Mouse (Mus musculus): Measurements from ENCODE around the gene Mbnl1. TPM values are rescaled to one million over a fixed set of nuclear protein-coding genes. Genes with fewer than 3 reads are reported as not detected.
A peak's percentile ranks its signal among the peaks of the same experiment; 100 is the strongest.

Gene Mbnl1
- polyA plus RNA-seq, 1 experiment from 2014 or later, result 113 TPM

DNA sequence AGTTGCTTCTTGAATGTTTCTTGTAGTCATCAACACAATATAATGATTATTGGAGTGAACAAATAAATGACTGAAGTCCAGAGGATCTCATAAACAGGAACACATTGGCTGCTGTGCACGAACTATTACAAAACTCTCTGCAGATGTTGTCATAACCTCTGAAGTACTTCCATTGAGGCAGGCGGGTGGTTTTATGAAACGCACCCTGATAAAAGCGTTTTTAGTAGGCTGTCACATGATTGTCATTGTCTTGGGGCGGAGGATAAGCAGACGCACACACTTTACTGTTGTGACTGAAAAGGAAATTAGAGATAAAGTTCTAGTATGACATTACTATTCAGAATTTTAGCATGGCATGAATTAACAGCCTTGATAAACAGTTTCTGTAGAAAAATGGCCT, 131.6 kb downstream of the Mbnl1 start:
- Histone ChIP-seq H3K36me3 (ENCODE audit: control insufficient read depth, insufficient read depth, low read length) (peaks cover 10% of the 10 kb centered on the region; the same call in 1 of the 2 replicates), H3K27me3 (replicated peaks; ENCODE audit: control insufficient read depth, insufficient read depth, low read length) (no peaks in the 10 kb centered on the region), H3K4me3 (ENCODE audit: low read depth, low read length) (no peak overlapping the region), H3K9me3 (ENCODE audit: control insufficient read depth, low read length) (no peaks in the 10 kb centered on the region), H3K4me1 (ENCODE audit: control insufficient read depth, insufficient read depth, low read length) (no peaks in the 10 kb centered on the region), H3K4me2 (ENCODE audit: low read depth, low read length) (no peak overlapping the region), H3K27ac (replicated peaks; ENCODE audit: low read depth, low read length) (no peak overlapping the region), H3K9ac (ENCODE audit: low read depth, low read length) (no peak overlapping the region)
- ATAC-seq (ENCODE audit: low read depth) (no peak), DNase-seq (ENCODE audit: low spot score) (no peak)
- WGBS, result 74% methylated on average over 6 of the region's 6 CpGs

DNA sequence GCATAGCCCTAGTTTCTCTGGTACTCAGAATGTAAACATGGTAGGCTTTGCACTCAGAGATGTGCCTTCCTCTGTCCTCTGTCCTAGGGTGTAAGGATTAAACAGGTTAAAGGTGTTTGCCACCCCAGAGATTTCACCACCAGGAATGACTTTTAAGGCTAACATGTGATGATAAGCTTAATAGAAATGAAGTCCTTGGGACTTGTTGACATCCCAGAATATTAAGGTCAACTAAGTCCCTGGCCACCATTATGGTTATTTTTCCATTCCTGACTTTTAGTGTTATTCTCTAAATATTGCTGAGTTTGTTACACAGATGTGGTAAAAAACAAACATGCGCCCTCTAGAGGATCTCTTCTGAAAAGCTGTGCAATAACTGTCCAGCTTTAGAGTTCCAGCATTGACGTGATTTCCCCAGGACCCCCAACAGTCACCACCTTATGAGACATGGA, 136.3 kb downstream of the Mbnl1 start:
- Histone ChIP-seq H3K27me3 (replicated peaks; ENCODE audit: control insufficient read depth, insufficient read depth, low read length) (no peaks in the 10 kb centered on the region), H3K4me2 (ENCODE audit: low read depth, low read length) (no peak overlapping the region), H3K9me3 (ENCODE audit: control insufficient read depth, low read length) (no peaks in the 10 kb centered on the region), H3K4me1 (ENCODE audit: control insufficient read depth, insufficient read depth, low read length) (no peaks in the 10 kb centered on the region), H3K27ac (replicated peaks; ENCODE audit: low read depth, low read length) (no peak overlapping the region), H3K36me3 (ENCODE audit: control insufficient read depth, insufficient read depth, low read length) (peaks cover 17% of the 10 kb centered on the region), H3K9ac (ENCODE audit: low read depth, low read length) (no peak overlapping the region), H3K4me3 (ENCODE audit: low read depth, low read length) (no peak overlapping the region)
- peak; percentile 74 for DNase-seq (ENCODE audit: low spot score)
- WGBS, result 8% methylated on average over 2 of the region's 2 CpGs
- no peak for ATAC-seq (ENCODE audit: low read depth)

- H3K4me2 ChIP-seq (ENCODE audit: low read depth, low read length), result no peak overlapping the region
- no peaks in the 10 kb centered on the region for H3K4me1 ChIP-seq (ENCODE audit: control insufficient read depth, insufficient read depth, low read length)
- WGBS, result 14% methylated on average over 2 of the region's 2 CpGs
- peaks cover 18% of the 10 kb centered on the region for H3K36me3 ChIP-seq (ENCODE audit: control insufficient read depth, insufficient read depth, low read length)
- H3K27ac ChIP-seq (replicated peaks; ENCODE audit: low read depth, low read length), result no peak overlapping the region
- no peak overlapping the region for H3K4me3 ChIP-seq (ENCODE audit: low read depth, low read length)
- ATAC-seq (ENCODE audit: low read depth), result no peak
- no peaks in the 10 kb centered on the region for H3K27me3 ChIP-seq (replicated peaks; ENCODE audit: control insufficient read depth, insufficient read depth, low read length)
- no peak overlapping the region for H3K9ac ChIP-seq (ENCODE audit: low read depth, low read length)
- DNase-seq (ENCODE audit: low spot score), result peak; percentile 76
- no peaks in the 10 kb centered on the region for H3K9me3 ChIP-seq (ENCODE audit: control insufficient read depth, low read length)
Observed at GRCm38 (mm10) chr3:60611839-60612238, 139.2 kb downstream of the Mbnl1 start.

- peaks cover 18% of the 10 kb centered on the region for H3K36me3 ChIP-seq (ENCODE audit: control insufficient read depth, insufficient read depth, low read length)
- H3K27me3 ChIP-seq (replicated peaks; ENCODE audit: control insufficient read depth, insufficient read depth, low read length), result no peaks in the 10 kb centered on the region
- H3K4me2 ChIP-seq (ENCODE audit: low read depth, low read length), result no peak overlapping the region
- DNase-seq (ENCODE audit: low spot score), result no peak
- H3K9ac ChIP-seq (ENCODE audit: low read depth, low read length), result no peak overlapping the region
- no peaks in the 10 kb centered on the region for H3K4me1 ChIP-seq (ENCODE audit: control insufficient read depth, insufficient read depth, low read length)
- WGBS, result 86% methylated on average over 7 of the region's 7 CpGs
- H3K4me3 ChIP-seq (ENCODE audit: low read depth, low read length), result no peak overlapping the region
- no peak overlapping the region for H3K27ac ChIP-seq (replicated peaks; ENCODE audit: low read depth, low read length)
- no peak for ATAC-seq (ENCODE audit: low read depth)
- no peaks in the 10 kb centered on the region for H3K9me3 ChIP-seq (ENCODE audit: control insufficient read depth, low read length)
Observed at GRCm38 (mm10) chr3:60613121-60613520, 140.5 kb downstream of the Mbnl1 start.

DNA sequence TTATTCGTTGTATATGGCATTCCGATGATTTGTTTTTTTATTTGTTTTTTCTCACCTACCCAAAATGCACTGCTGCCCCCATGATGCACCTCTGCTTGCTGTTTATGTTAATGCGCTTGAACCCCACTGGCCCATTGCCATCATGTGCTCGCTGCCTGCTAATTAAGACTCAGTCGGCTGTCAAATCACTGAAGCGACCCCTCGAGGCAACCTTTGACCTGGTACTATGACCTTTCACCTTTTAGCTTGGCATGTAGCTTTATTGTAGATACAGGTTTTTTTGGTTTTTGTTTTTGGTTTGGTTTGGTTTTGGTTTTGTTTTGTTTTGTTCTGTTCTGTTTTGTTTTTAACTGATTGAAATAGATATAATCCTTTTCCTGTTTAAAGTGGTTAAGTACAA, 141.9 kb downstream of the Mbnl1 start:
- Histone ChIP-seq H3K36me3 (ENCODE audit: control insufficient read depth, insufficient read depth, low read length) (peaks cover 23% of the 10 kb centered on the region), H3K9me3 (ENCODE audit: control insufficient read depth, low read length) (no peaks in the 10 kb centered on the region), H3K4me1 (ENCODE audit: control insufficient read depth, insufficient read depth, low read length) (no peaks in the 10 kb centered on the region), H3K27me3 (replicated peaks; ENCODE audit: control insufficient read depth, insufficient read depth, low read length) (no peaks in the 10 kb centered on the region), H3K4me3 (ENCODE audit: low read depth, low read length) (no peak overlapping the region), H3K27ac (replicated peaks; ENCODE audit: low read depth, low read length) (no peak overlapping the region), H3K9ac (ENCODE audit: low read depth, low read length) (no peak overlapping the region), H3K4me2 (ENCODE audit: low read depth, low read length) (no peak overlapping the region)
- WGBS, result 81% methylated on average over 7 of the region's 7 CpGs
- ATAC-seq (ENCODE audit: low read depth) (no peak), DNase-seq (ENCODE audit: low spot score) (no peak)

DNA sequence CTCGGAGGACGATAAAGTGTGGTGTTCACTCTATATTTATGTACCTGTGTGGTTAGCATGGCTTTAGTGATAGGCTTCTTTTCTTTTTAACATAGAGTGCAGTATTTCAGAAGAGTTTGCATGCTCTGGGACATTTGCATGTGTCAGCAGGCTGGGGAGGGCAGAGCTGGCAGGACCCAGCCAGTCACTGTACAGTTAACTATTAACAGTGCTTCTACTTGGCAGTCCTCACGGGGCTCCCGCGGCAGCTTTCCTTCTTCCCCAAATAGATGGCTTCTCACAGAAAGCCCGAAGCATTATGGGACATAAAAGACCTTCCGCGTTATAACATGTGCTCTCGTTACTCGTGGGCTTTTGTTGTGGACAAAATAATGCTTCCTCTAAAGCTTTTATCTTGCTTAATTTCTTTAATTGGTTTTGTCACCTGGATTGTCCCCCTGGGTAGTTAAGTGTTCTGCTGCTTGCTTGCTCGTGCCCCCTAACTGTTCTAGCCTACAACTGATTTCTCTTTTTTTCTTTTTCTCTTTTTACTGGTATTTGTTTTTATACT, 142.5 kb downstream of the Mbnl1 start:
- no peak for ATAC-seq (ENCODE audit: low read depth)
- Histone ChIP-seq H3K27me3 (replicated peaks; ENCODE audit: control insufficient read depth, insufficient read depth, low read length) (no peaks in the 10 kb centered on the region), H3K9me3 (ENCODE audit: control insufficient read depth, low read length) (no peaks in the 10 kb centered on the region), H3K9ac (ENCODE audit: low read depth, low read length) (no peak overlapping the region), H3K4me2 (ENCODE audit: low read depth, low read length) (no peak overlapping the region), H3K4me1 (ENCODE audit: control insufficient read depth, insufficient read depth, low read length) (no peaks in the 10 kb centered on the region), H3K4me3 (ENCODE audit: low read depth, low read length) (no peak overlapping the region), H3K27ac (replicated peaks; ENCODE audit: low read depth, low read length) (no peak overlapping the region), H3K36me3 (ENCODE audit: control insufficient read depth, insufficient read depth, low read length) (peaks cover 23% of the 10 kb centered on the region)
- WGBS, result 64% methylated on average over 11 of the region's 11 CpGs
- no peak for DNase-seq (ENCODE audit: low spot score)

DNA sequence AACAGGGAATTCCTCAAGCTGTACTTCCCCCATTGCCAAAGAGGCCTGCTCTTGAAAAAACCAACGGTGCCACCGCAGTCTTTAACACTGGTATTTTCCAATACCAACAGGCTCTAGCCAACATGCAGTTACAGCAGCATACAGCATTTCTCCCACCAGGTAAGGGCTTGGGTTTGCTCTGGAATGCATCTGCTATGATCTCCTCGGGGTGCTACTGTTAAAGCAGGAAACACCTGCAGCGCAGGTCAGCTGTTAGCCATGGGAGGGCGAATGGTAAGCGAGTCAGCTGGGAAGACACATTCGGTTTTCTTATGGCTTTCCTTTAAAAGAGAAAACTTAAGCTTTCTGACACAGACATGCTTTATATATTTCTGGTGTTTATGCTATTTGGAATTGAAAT, 143.0 kb downstream of the Mbnl1 start:
- Histone ChIP-seq H3K4me1 (ENCODE audit: control insufficient read depth, insufficient read depth, low read length) (no peaks in the 10 kb centered on the region), H3K9me3 (ENCODE audit: control insufficient read depth, low read length) (no peaks in the 10 kb centered on the region), H3K27ac (replicated peaks; ENCODE audit: low read depth, low read length) (no peak overlapping the region), H3K36me3 (ENCODE audit: control insufficient read depth, insufficient read depth, low read length) (peaks cover 24% of the 10 kb centered on the region), H3K4me3 (ENCODE audit: low read depth, low read length) (no peak overlapping the region), H3K4me2 (ENCODE audit: low read depth, low read length) (no peak overlapping the region), H3K9ac (ENCODE audit: low read depth, low read length) (no peak overlapping the region), H3K27me3 (replicated peaks; ENCODE audit: control insufficient read depth, insufficient read depth, low read length) (no peaks in the 10 kb centered on the region)
- DNase-seq (ENCODE audit: low spot score), result no peak
- WGBS, result 59% methylated on average over 7 of the region's 7 CpGs
- ATAC-seq (ENCODE audit: low read depth), result no peak

- no peaks in the 10 kb centered on the region for H3K27me3 ChIP-seq (replicated peaks; ENCODE audit: control insufficient read depth, insufficient read depth, low read length)
- no peaks in the 10 kb centered on the region for H3K9me3 ChIP-seq (ENCODE audit: control insufficient read depth, low read length)
- peaks cover 29% of the 10 kb centered on the region for H3K36me3 ChIP-seq (ENCODE audit: control insufficient read depth, insufficient read depth, low read length)
- no peak overlapping the region for H3K27ac ChIP-seq (replicated peaks; ENCODE audit: low read depth, low read length)
- H3K9ac ChIP-seq (ENCODE audit: low read depth, low read length), result no peak overlapping the region
- WGBS, result 87% methylated on average over 2 of the region's 2 CpGs
- H3K4me2 ChIP-seq (ENCODE audit: low read depth, low read length), result no peak overlapping the region
- no peak for DNase-seq (ENCODE audit: low spot score)
- no peak overlapping the region for H3K4me3 ChIP-seq (ENCODE audit: low read depth, low read length)
- ATAC-seq (ENCODE audit: low read depth), result no peak
- no peaks in the 10 kb centered on the region for H3K4me1 ChIP-seq (ENCODE audit: control insufficient read depth, insufficient read depth, low read length)
Observed at GRCm38 (mm10) chr3:60616147-60616546, 143.5 kb downstream of the Mbnl1 start.

DNA sequence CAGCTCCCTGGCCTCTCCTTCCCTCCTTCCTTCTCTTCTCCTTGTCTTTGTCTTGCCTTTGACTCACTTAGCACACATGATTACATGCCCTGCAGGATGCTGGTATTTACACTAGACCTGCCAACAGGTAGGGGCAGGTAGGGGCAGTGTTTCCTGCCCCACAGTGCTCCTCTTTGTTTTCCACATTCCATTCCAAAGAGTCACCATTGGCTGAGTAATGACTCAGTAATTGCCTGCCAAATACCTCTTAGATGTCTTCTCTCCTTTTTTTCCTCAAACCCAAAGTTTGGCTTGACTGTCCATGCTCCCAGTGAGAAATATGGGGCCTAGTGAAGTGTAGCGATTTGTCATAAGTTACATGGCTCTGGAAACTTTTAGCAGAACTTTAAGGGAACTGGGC, 145.0 kb downstream of the Mbnl1 start:
- H3K4me2 ChIP-seq (ENCODE audit: low read depth, low read length), result no peak overlapping the region
- no peak overlapping the region for H3K4me3 ChIP-seq (ENCODE audit: low read depth, low read length)
- no peaks in the 10 kb centered on the region for H3K9me3 ChIP-seq (ENCODE audit: control insufficient read depth, low read length)
- DNase-seq (ENCODE audit: low spot score) (peak; percentile 62), ATAC-seq (ENCODE audit: low read depth) (peak; percentile 74)
- H3K9ac ChIP-seq (ENCODE audit: low read depth, low read length), result no peak overlapping the region
- peaks cover 32% of the 10 kb centered on the region for H3K36me3 ChIP-seq (ENCODE audit: control insufficient read depth, insufficient read depth, low read length)
- H3K27ac ChIP-seq (replicated peaks; ENCODE audit: low read depth, low read length), result no peak overlapping the region
- H3K4me1 ChIP-seq (ENCODE audit: control insufficient read depth, insufficient read depth, low read length), result no peaks in the 10 kb centered on the region
- no peaks in the 10 kb centered on the region for H3K27me3 ChIP-seq (replicated peaks; ENCODE audit: control insufficient read depth, insufficient read depth, low read length)
- WGBS, result 77% methylated on average over 1 of the region's 1 CpGs
